Mouse (Mus musculus) embryo, embryonic 9.5 days (tissue): ENCODE data around the gene Cemip.
"Not testable (repeated sequence)": the region's sequence is repeated elsewhere in the genome, so short reads cannot be mapped to it uniquely, and the experiment has no call there.

Experiments
- DNase-seq: peaks from one replicate; pipeline ENCODE4 v3.0.0-alpha.2; 2017; ENCODE audit errors: extremely low spot score

Gene Cemip

GRCm38 (mm10) chr7:84086039-84086829 lies at the start of gene Cemip:
Cemip (minus strand) TSS chr7:84086502.
- DNase-seq, result peak; percentile 86

GRCm38 (mm10) chr7:84132704-84133103 lies 46.4 kb upstream of the Cemip start:
- no peak for DNase-seq

GRCm38 (mm10) chr7:84131736-84132135 lies 45.4 kb upstream of the Cemip start:
- no peak for DNase-seq

GRCm38 (mm10) chr7:84128661-84129060 lies 42.4 kb upstream of the Cemip start:
- DNase-seq, result no peak

GRCm38 (mm10) chr7:84125730-84126129 lies 39.4 kb upstream of the Cemip start:
- DNase-seq, result no peak

- not testable (repeated sequence) for DNase-seq
Measured at GRCm38 (mm10) chr7:84123651-84124050, 37.3 kb upstream of the Cemip start.

GRCm38 (mm10) chr7:84121778-84122177 lies 35.5 kb upstream of the Cemip start:
- DNase-seq, result no peak

- DNase-seq, result no peak
Measured at GRCm38 (mm10) chr7:84120142-84120760, 33.9 kb upstream of the Cemip start.

GRCm38 (mm10) chr7:84119216-84120105 lies 33.2 kb upstream of the Cemip start:
- no peak for DNase-seq

- no peak for DNase-seq
Measured at GRCm38 (mm10) chr7:84117543-84118122, 31.3 kb upstream of the Cemip start.

GRCm38 (mm10) chr7:84116621-84117542 lies 30.6 kb upstream of the Cemip start:
- no peak for DNase-seq

- DNase-seq, result no peak
Measured at GRCm38 (mm10) chr7:84115385-84115784, 29.1 kb upstream of the Cemip start.

- no peak for DNase-seq
Measured at GRCm38 (mm10) chr7:84114775-84115174, 28.5 kb upstream of the Cemip start.

- DNase-seq, result no peak
Measured at GRCm38 (mm10) chr7:84113035-84113390, 26.7 kb upstream of the Cemip start.

GRCm38 (mm10) chr7:84112351-84113034 lies 26.2 kb upstream of the Cemip start:
- DNase-seq, result no peak

GRCm38 (mm10) chr7:84111716-84112350 lies 25.5 kb upstream of the Cemip start:
- DNase-seq, result no peak

GRCm38 (mm10) chr7:84106942-84107341 lies 20.6 kb upstream of the Cemip start:
- no peak for DNase-seq

- DNase-seq, result no peak
Measured at GRCm38 (mm10) chr7:84102589-84102988, 16.3 kb upstream of the Cemip start.

- DNase-seq, result no peak
Measured at GRCm38 (mm10) chr7:84100672-84101071, 14.4 kb upstream of the Cemip start.

GRCm38 (mm10) chr7:84098098-84098497 lies 11.8 kb upstream of the Cemip start:
- DNase-seq, result no peak
